Comparison of ENCODE assay signal across 7 mouse cellular contexts in genomic region chr1:60564691-60565090, GRCm38 (mm10). TPM values are rescaled to one million over a fixed set of nuclear protein-coding genes. Genes with fewer than 3 reads are reported as not detected.
DNase-seq lines count a peak whose midpoint lies in the region; ATAC-seq lines count a peak whose summit lies in the region.

No protein-coding gene starts in this region.

- DNase-seq in lung, postnatal 4 days, result no peak
- DNase-seq in adrenal gland, adult (ENCODE audit: inconsistent age in 2 of 2, low spot score in 1 of 2), result no peak
- DNase-seq in frontal cortex, postnatal 14 days (ENCODE audit: low spot score in 2 of 2), result no peak

- peaks cover 16% of the 10 kb centered on the region for H3K36me3 ChIP-seq in lung, embryonic 15.5 days
- peaks cover 18% of the 10 kb centered on the region for H3K36me3 ChIP-seq in forebrain, embryonic 13.5 days (ENCODE audit: poor library complexity, severe bottlenecking)
- H3K36me3 ChIP-seq in limb, embryonic 15.5 days, result peaks cover 17% of the 10 kb centered on the region
- H3K36me3 ChIP-seq in stomach, embryonic 15.5 days, result 0 out of 2 replicates have a peak, but pooled peaks cover 6% of the 10 kb centered on the region

- H3K4me1 ChIP-seq in lung, embryonic 15.5 days, result peaks cover 3% of the 10 kb centered on the region; the same call in 1 of the 2 replicates
- peaks cover 16% of the 10 kb centered on the region; the same call in 1 of the 2 replicates for H3K4me1 ChIP-seq in forebrain, embryonic 13.5 days
- H3K4me1 ChIP-seq in limb, embryonic 15.5 days, result peaks cover 10% of the 10 kb centered on the region
- peaks cover 4% of the 10 kb centered on the region; the same call in 1 of the 2 replicates for H3K4me1 ChIP-seq in stomach, embryonic 15.5 days

- H3K9ac ChIP-seq in lung, embryonic 15.5 days, result no peak overlapping the region
- H3K9ac ChIP-seq in forebrain, embryonic 13.5 days, result no peak overlapping the region
- no peak overlapping the region for H3K9ac ChIP-seq in limb, embryonic 15.5 days
- H3K9ac ChIP-seq in stomach, embryonic 15.5 days, result no peak overlapping the region

- no peaks in the 10 kb centered on the region for H3K27me3 ChIP-seq in lung, embryonic 15.5 days
- no peaks in the 10 kb centered on the region for H3K27me3 ChIP-seq in forebrain, embryonic 13.5 days
- H3K27me3 ChIP-seq in limb, embryonic 15.5 days, result no peaks in the 10 kb centered on the region
- no peaks in the 10 kb centered on the region for H3K27me3 ChIP-seq in stomach, embryonic 15.5 days (replicated peaks)

- H3K27ac ChIP-seq in lung, embryonic 15.5 days, result no peak overlapping the region
- H3K27ac ChIP-seq in forebrain, embryonic 13.5 days, result no peak overlapping the region
- H3K27ac ChIP-seq in limb, embryonic 15.5 days, result no peak overlapping the region
- no peak overlapping the region for H3K27ac ChIP-seq in stomach, embryonic 15.5 days

- peak overlapping the region; percentile 98; the same call in 1 of the 2 replicates for H3K4me3 ChIP-seq in lung, embryonic 15.5 days
- H3K4me3 ChIP-seq in forebrain, embryonic 13.5 days, result peak overlapping the region; percentile 85
- peak overlapping the region; percentile 99 for H3K4me3 ChIP-seq in limb, embryonic 15.5 days
- H3K4me3 ChIP-seq in stomach, embryonic 15.5 days (replicated peaks), result no peak overlapping the region

- 80% methylated on average over 5 of the region's 5 CpGs for WGBS in lung, embryonic 15.5 days
- WGBS in forebrain, embryonic 13.5 days, result 76% methylated on average over 5 of the region's 5 CpGs
- 73% methylated on average over 5 of the region's 5 CpGs for WGBS in limb, embryonic 15.5 days
- WGBS in stomach, embryonic 15.5 days, result 79% methylated on average over 5 of the region's 5 CpGs

- no peaks in the 10 kb centered on the region for H3K9me3 ChIP-seq in lung, embryonic 15.5 days
- peaks cover 13% of the 10 kb centered on the region for H3K9me3 ChIP-seq in forebrain, embryonic 13.5 days (replicated peaks)
- no peaks in the 10 kb centered on the region for H3K9me3 ChIP-seq in limb, embryonic 15.5 days
- no peaks in the 10 kb centered on the region for H3K9me3 ChIP-seq in stomach, embryonic 15.5 days

- H3K4me2 ChIP-seq in lung, embryonic 15.5 days, result peak overlapping the region; percentile 66
- H3K4me2 ChIP-seq in forebrain, embryonic 13.5 days, result peak overlapping the region; percentile 79
- H3K4me2 ChIP-seq in limb, embryonic 15.5 days, result peak overlapping the region; percentile 71; the same call in 1 of the 2 replicates
- peak overlapping the region; percentile 73 for H3K4me2 ChIP-seq in stomach, embryonic 15.5 days

- ATAC-seq in lung, embryonic 15.5 days (ENCODE audit: borderline replicate concordance, extremely low read depth, low FRiP score, low TSS enrichment), result no peak
- no peak for ATAC-seq in forebrain, embryonic 13.5 days
- ATAC-seq in limb, embryonic 15.5 days (ENCODE audit: insufficient number of reproducible peaks, low FRiP score, low TSS enrichment, low read depth), result no peak
- ATAC-seq in stomach, embryonic 15.5 days (ENCODE audit: insufficient read depth, low FRiP score, low read depth), result no peak

RNA-seq across cellular contexts. Expression of gene Raph1, which starts 2.2 kb away (rescaled TPM):
- polyA plus RNA-seq in lung, embryonic 15.5 days (2015; fragmentation: Nextera tagmentation; extraction: Ambion mirVana), result 37.0 and 42.4 TPM in 2 replicates
- polyA plus RNA-seq in forebrain, embryonic 13.5 days (2015; fragmentation: Nextera tagmentation; extraction: Ambion mirVana), result 20.7 and 22.7 TPM in 2 replicates
- polyA plus RNA-seq in limb, embryonic 15.5 days (2015; fragmentation: Nextera tagmentation; extraction: Ambion mirVana), result 24.6 and 26.6 TPM in 2 replicates
- polyA plus RNA-seq in stomach, embryonic 15.5 days (2015; fragmentation: Nextera tagmentation; extraction: Ambion mirVana), result 30.8 and 33.4 TPM in 2 replicates
